Mouse (Mus musculus) spleen, adult 2 months (tissue): ENCODE results near the gene Ehmt1. TPM values are rescaled to one million over a fixed set of nuclear protein-coding genes. Genes with fewer than 3 reads are reported as not detected.
"Not testable (repeated sequence)": the region's sequence is repeated elsewhere in the genome, so short reads cannot be mapped to it uniquely, and the experiment has no call there.

ENCODE experiments used
- DNase-seq, 2 experiments: peaks; one replicate each; pipeline versions ENCODE4 v3.0.0 to v3.0.0-alpha.2; 2012 to 2021; ENCODE audit warnings: low spot score in 2 of 2, low read depth in 1 of 2
- H3K27ac ChIP-seq: fragments of 200-500 bp; 2 replicates; pipeline ENCODE4 v1.5.1; 2012; ENCODE audit warnings: low read length, inconsistent platforms; ENCODE audit not compliant: insufficient read depth
- H3K27me3 ChIP-seq: fragments of 200-500 bp; 2 replicates; pipeline ENCODE4 v1.6.1; 2012; ENCODE audit warnings: mild to moderate bottlenecking, moderate library complexity, low read length, inconsistent platforms; ENCODE audit not compliant: control insufficient read depth, insufficient read depth
- H3K36me3 ChIP-seq: fragments of 200-500 bp; 2 replicates; pipeline ENCODE4 v1.6.1; 2012; ENCODE audit warnings: mild to moderate bottlenecking, low read length, inconsistent platforms; ENCODE audit not compliant: control insufficient read depth, insufficient read depth
- H3K4me1 ChIP-seq: fragments of 200-500 bp; 2 replicates; pipeline ENCODE4 v1.6.1; 2011; ENCODE audit warnings: inconsistent platforms; ENCODE audit not compliant: control insufficient read depth, insufficient read depth, insufficient read length
- H3K4me3 ChIP-seq: fragments of 200-500 bp; 2 replicates; pipeline ENCODE4 v1.5.1; 2011; ENCODE audit warnings: mild to moderate bottlenecking, inconsistent platforms; ENCODE audit not compliant: insufficient read depth, insufficient read length; ENCODE audit errors: extremely low read depth
- CTCF ChIP-seq: fragments of 200-500 bp; IDR thresholded peaks from 2 replicates; pipeline ENCODE4 v1.5.1; 2011; ENCODE audit warnings: mild to moderate bottlenecking, inconsistent platforms; ENCODE audit not compliant: insufficient read depth, insufficient read length, insufficient replicate concordance; ENCODE audit errors: extremely low read depth
- POLR2A ChIP-seq: fragments of 200-500 bp; IDR thresholded peaks from 2 replicates; pipeline ENCODE4 v1.6.1; 2011; ENCODE audit warnings: low read depth, low read length, inconsistent platforms
- WGBS: fragments of 180-500 bp; shearing (Covaris S2); methylation state at CpG from one replicate; pipeline ENCODE4 v1.1.7; 2018; 5-methylcytosine and 5-hydroxymethylcytosine counted together
- polyA plus RNA-seq: library from polyadenylated mRNA; depleted of rRNA; stranded (reverse); fragments of >200 nt; gene quantifications from 2 replicates; pipeline ENCODE4 v1.2.3, GENCODE M21; 2012

The Ehmt1 gene
- polyA plus RNA-seq, 1 experiment: 39.4 TPM

DNA sequence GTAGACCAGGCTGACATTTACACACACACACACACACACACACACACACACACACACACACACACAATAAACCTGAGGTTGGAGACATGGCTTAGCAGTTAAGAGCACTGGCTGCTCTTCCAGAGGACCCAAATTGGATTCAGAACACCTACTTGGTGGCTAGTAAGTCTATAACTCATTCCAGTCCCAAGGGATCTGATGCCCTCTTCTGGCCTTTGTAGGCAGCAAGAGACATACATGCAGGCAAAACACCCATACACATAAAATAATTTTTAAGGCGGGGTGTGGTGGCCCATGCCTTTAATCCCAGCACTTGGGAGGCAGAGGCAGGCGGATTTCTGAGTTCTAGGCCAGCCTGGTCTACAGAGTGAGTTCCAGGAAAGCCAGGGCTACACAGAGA, 24.9 kb upstream of the Ehmt1 start:
- 42% methylated on average over 2 of the region's 2 CpGs for WGBS

DNA sequence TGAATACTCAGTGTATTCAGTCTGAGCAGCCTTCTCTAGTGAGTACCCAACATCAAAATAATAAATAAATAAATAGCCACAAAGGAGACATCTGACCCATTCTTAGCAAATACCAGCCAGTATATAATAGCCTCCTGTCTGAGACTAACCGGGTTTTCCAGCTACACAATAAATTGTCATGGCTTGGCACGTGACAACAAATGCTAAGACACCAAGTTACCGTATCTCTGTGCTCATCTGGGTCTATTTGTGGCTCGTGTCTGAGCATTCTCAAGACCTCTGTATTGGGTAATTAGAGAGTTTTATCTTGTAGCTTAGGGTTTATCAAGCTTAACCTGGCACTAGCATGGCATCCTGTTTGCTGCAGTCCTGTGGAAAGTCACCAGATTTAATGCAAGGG, 22.7 kb upstream of the Ehmt1 start:
- 86% methylated on average over 4 of the region's 4 CpGs for WGBS

More for the DNA sequence above, 24.9 kb upstream of the Ehmt1 start:
- not testable (repeated sequence) for H3K36me3 ChIP-seq, H3K27me3 ChIP-seq, H3K4me1 ChIP-seq, H3K4me3 ChIP-seq, H3K27ac ChIP-seq
- DNase-seq: peak; percentile 34 to 45
- peak; percentile 2; the same call in 1 of the 2 replicates for TF ChIP-seq CTCF

DNA sequence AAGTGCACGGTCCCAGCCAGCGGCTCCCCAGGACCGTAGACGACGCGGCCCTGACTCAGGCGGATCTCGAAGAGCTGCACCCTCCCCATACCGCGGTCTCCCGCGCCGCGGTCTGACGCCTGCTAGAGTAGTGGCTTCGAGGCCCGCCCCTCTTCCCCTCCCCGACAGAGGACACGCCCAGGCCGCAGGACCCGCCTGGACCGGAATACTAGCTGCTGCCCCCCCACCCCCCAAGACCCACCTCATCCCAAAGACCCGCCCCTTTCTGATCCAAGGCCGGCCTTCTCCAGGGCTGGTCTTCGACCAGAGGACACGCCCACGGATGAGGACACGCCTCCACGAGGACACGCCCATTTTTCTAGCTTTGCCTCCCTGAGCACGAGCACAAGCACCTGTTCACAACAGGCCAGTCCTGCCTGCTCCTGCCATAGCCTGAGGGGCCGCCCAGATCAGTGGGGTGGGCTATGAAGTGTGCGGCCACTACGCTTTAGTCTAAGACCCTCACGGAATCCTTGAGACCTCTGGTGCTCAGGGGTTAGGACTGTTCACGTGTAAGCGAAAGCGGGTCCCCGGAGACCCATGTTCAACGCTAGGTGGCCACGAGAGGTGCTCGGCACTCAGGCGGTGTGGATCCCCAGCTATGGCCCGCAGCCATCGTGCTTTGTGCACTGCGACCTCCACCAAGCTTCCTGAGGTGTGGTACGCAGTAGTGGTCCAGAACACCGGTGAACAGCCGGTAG, 15.8 kb upstream of the Ehmt1 start, which contains the start of gene Arrdc1:
TSS of gene Arrdc1 (minus strand) at position 196 of the 740 bp plus-strand sequence.
- Histone ChIP-seq H3K4me3 (peak within 1 kb of the TSS; percentile 73), H3K27ac (peak within 1 kb of the TSS; percentile 95), H3K4me1 (peaks cover 8% of the 10 kb centered on the region; the same call in 1 of the 2 replicates), H3K36me3 (no peaks in the 10 kb centered on the region), H3K27me3 (no peaks in the 10 kb centered on the region)
- WGBS: under 1% methylated on average over 48 of the region's 49 CpGs
- peak; percentile 93 to 97 for DNase-seq
- peak; percentile 47; the same call in 1 of the 2 replicates for TF ChIP-seq CTCF
- TF ChIP-seq POLR2A: peak; percentile 85

More for the DNA sequence above, 22.7 kb upstream of the Ehmt1 start:
- no peak overlapping the region for H3K4me3 ChIP-seq
- H3K27ac ChIP-seq: no peak overlapping the region
- DNase-seq: no peak
- no peaks in the 10 kb centered on the region for H3K4me1 ChIP-seq
- H3K27me3 ChIP-seq: no peaks in the 10 kb centered on the region
- no peaks in the 10 kb centered on the region for H3K36me3 ChIP-seq
- no peak for TF ChIP-seq CTCF
- TF ChIP-seq POLR2A: no peak

- Histone ChIP-seq H3K4me1 (peaks cover 8% of the 10 kb centered on the region; the same call in 1 of the 2 replicates), H3K27ac (peak overlapping the region; percentile 95), H3K36me3 (no peaks in the 10 kb centered on the region), H3K4me3 (peak overlapping the region; percentile 73), H3K27me3 (no peaks in the 10 kb centered on the region)
- no peak for DNase-seq
- TF ChIP-seq POLR2A: no peak
- TF ChIP-seq CTCF: no peak
- 3% methylated on average over 18 of the region's 19 CpGs for WGBS
Observed at GRCm38 (mm10) chr2:24934441-24934963, 15.1 kb upstream of the Ehmt1 start.

DNA sequence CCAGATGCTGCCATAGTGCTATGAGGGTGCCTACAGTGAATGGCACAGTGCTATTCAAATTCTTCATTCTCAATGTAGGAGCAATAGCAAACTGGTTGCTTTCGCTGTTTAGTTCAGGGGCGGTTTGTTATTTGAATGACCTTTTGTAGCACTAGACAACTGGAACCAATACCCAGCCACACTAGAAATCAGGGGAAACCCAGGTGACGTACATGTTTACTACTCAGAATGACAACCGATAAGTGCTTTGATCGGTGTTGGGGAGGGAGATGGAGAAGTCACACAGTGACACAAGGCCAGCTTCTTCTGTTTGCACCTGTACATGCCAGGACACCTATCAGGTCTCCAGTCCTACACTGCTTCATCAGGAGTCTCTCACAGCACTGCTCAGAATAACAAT, 10.2 kb upstream of the Ehmt1 start:
- peaks cover 14% of the 10 kb centered on the region for H3K36me3 ChIP-seq
- peaks cover 9% of the 10 kb centered on the region; the same call in 1 of the 2 replicates for H3K4me1 ChIP-seq
- 94% methylated on average over 5 of the region's 5 CpGs for WGBS

DNA sequence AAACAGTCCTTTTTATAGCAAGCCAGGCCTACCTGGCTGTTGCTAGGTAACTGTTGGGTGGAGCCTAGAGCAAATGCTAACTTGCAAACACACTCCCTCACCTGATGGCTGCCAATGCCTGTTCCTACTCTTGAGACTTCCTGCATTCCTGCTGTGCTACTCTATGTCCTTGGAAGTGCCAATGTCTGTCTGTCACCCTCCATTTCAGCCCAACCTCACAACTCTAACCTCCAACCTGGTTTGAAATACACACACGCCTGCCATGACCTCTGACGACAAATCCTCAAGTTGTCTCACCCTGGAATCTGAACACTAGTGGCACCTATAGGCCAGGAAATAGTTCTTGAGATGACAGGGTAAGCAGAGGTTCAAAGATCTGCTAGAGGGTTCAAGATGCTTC, 9.7 kb upstream of the Ehmt1 start:
- Histone ChIP-seq H3K27ac (no peak overlapping the region), H3K4me3 (no peak overlapping the region), H3K4me1 (peaks cover 7% of the 10 kb centered on the region; the same call in 1 of the 2 replicates), H3K27me3 (no peaks in the 10 kb centered on the region), H3K36me3 (peaks cover 14% of the 10 kb centered on the region)
- WGBS: 94% methylated on average over 2 of the region's 2 CpGs
- DNase-seq: no peak
- no peak for TF ChIP-seq POLR2A
- no peak for TF ChIP-seq CTCF

More for the DNA sequence above, 10.2 kb upstream of the Ehmt1 start:
- no peak for TF ChIP-seq CTCF
- no peak for TF ChIP-seq POLR2A
- Histone ChIP-seq H3K27me3 (no peaks in the 10 kb centered on the region), H3K27ac (no peak overlapping the region), H3K4me3 (no peak overlapping the region)
- no peak for DNase-seq
